Mouse (Mus musculus) hindbrain, embryonic 13.5 days (tissue): ENCODE measurements around the gene Olfr635. TPM values are rescaled to one million over a fixed set of nuclear protein-coding genes. Genes with fewer than 3 reads are reported as not detected.
"Not testable (repeated sequence)": the region's sequence is repeated elsewhere in the genome, so short reads cannot be mapped to it uniquely, and the experiment has no call there.

Experiments used
- ATAC-seq: fragments of 200-750 bp; cut with Nextera tagmentation; 2 replicates; pipeline ENCODE4 v1.8.0; 2017; ENCODE audit warnings: moderate TSS enrichment; ENCODE audit not compliant: low FRiP score
- H3K27ac ChIP-seq: fragments of 300-500 bp; sonication (generic); 2 replicates; pipeline ENCODE4 v1.5.1; 2015; ENCODE audit warnings: inconsistent platforms, mild to moderate bottlenecking, moderate library complexity
- H3K27me3 ChIP-seq: fragments of 300-500 bp; sonication (generic); 2 replicates; pipeline ENCODE4 v1.6.1; 2015; ENCODE audit warnings: mild to moderate bottlenecking, inconsistent platforms
- H3K36me3 ChIP-seq: fragments of 300-500 bp; sonication (generic); 2 replicates; pipeline ENCODE4 v1.6.1; 2015; ENCODE audit warnings: mild to moderate bottlenecking, inconsistent platforms
- H3K4me1 ChIP-seq: fragments of 300-500 bp; sonication (generic); replicated peaks from 2 replicates; pipeline ENCODE4 v1.6.1; 2015; ENCODE audit warnings: inconsistent platforms
- H3K4me2 ChIP-seq: fragments of 300-500 bp; sonication (generic); 2 replicates; pipeline ENCODE4 v1.6.1; 2015; ENCODE audit warnings: inconsistent platforms, mild to moderate bottlenecking, moderate library complexity
- H3K4me3 ChIP-seq: fragments of 300-500 bp; sonication (generic); 2 replicates; pipeline ENCODE4 v1.5.1; 2015; ENCODE audit warnings: mild to moderate bottlenecking, inconsistent platforms
- H3K9ac ChIP-seq: fragments of 300-500 bp; sonication (generic); 2 replicates; pipeline ENCODE4 v1.6.1; 2015; ENCODE audit warnings: mild to moderate bottlenecking, inconsistent platforms
- H3K9me3 ChIP-seq: fragments of 300-500 bp; sonication (generic); 2 replicates; pipeline ENCODE4 v1.6.1; 2016; ENCODE audit warnings: inconsistent platforms
- WGBS: fragments of 180-500 bp; shearing (Covaris S2); methylation state at CpG from one replicate; pipeline ENCODE4 v1.1.7; 2015; 5-methylcytosine and 5-hydroxymethylcytosine counted together
- polyA plus RNA-seq: library from polyadenylated mRNA; unstranded; fragments of >200 nt; fragmentation: Nextera tagmentation; extraction: Ambion mirVana; gene quantifications from 2 replicates; pipeline ENCODE4 v1.2.1, GENCODE M21; 2015

Gene Olfr635
- polyA plus RNA-seq, result not detected in 2 replicates

- Histone ChIP-seq H3K9ac (no peak within 1 kb of the TSS), H3K4me1 (no peaks in the 10 kb centered on the region), H3K4me2 (no peak within 1 kb of the TSS), H3K27ac (no peak within 1 kb of the TSS), H3K27me3 (no peaks in the 10 kb centered on the region), H3K36me3 (no peaks in the 10 kb centered on the region), H3K9me3 (no peaks in the 10 kb centered on the region), H3K4me3 (no peak within 1 kb of the TSS)
- 71% methylated on average over 1 of the region's 1 CpGs for WGBS
- ATAC-seq, result no peak
Observed at GRCm38 (mm10) chr7:103970852-103971251, at the start of gene Olfr635. Olfr635 (plus strand) TSS chr7:103971152.

GRCm38 (mm10) chr7:103928525-103928924 lies 42.4 kb upstream of the Olfr635 start, which contains the start of gene Olfr631:
Olfr631 (plus strand) TSS chr7:103928825.
- no peaks in the 10 kb centered on the region for H3K9me3 ChIP-seq
- no peaks in the 10 kb centered on the region for H3K4me1 ChIP-seq
- H3K9ac ChIP-seq, result no peak within 1 kb of the TSS
- no peak within 1 kb of the TSS for H3K27ac ChIP-seq
- no peaks in the 10 kb centered on the region for H3K27me3 ChIP-seq
- H3K36me3 ChIP-seq, result no peaks in the 10 kb centered on the region
- H3K4me2 ChIP-seq, result no peak within 1 kb of the TSS
- no peak within 1 kb of the TSS for H3K4me3 ChIP-seq
- no peak for ATAC-seq

- 83% methylated on average over 2 of the region's 2 CpGs for WGBS
- H3K4me1 ChIP-seq, result no peaks in the 10 kb centered on the region
- no peaks in the 10 kb centered on the region for H3K27me3 ChIP-seq
- no peak within 1 kb of the TSS for H3K4me2 ChIP-seq
- H3K27ac ChIP-seq, result no peak within 1 kb of the TSS
- H3K36me3 ChIP-seq, result no peaks in the 10 kb centered on the region
- no peak within 1 kb of the TSS for H3K9ac ChIP-seq
- H3K9me3 ChIP-seq, result no peaks in the 10 kb centered on the region
- ATAC-seq, result no peak
- no peak within 1 kb of the TSS for H3K4me3 ChIP-seq
Observed at GRCm38 (mm10) chr7:103934264-103934663, 36.7 kb upstream of the Olfr635 start, which contains the start of gene Olfr632. Olfr632 (plus strand) TSS chr7:103934347.

- H3K4me1 ChIP-seq, result no peaks in the 10 kb centered on the region
- WGBS, result 29% methylated on average over 2 of the region's 2 CpGs
- H3K36me3 ChIP-seq, result no peaks in the 10 kb centered on the region
- peak; percentile 39; the same call in 1 of the 2 replicates for ATAC-seq
- no peak overlapping the region for H3K27ac ChIP-seq
- H3K4me2 ChIP-seq, result no peak overlapping the region
- no peak overlapping the region for H3K4me3 ChIP-seq
- no peak overlapping the region for H3K9ac ChIP-seq
- no peaks in the 10 kb centered on the region for H3K27me3 ChIP-seq
- no peaks in the 10 kb centered on the region for H3K9me3 ChIP-seq
Observed at GRCm38 (mm10) chr7:103942730-103943129, 28.2 kb upstream of the Olfr635 start.

GRCm38 (mm10) chr7:103944137-103944536 lies 26.8 kb upstream of the Olfr635 start, which contains the start of gene Olfr633:
Olfr633 (plus strand) TSS chr7:103944437.
- H3K27ac ChIP-seq, result no peak within 1 kb of the TSS
- H3K9me3 ChIP-seq, result no peaks in the 10 kb centered on the region
- H3K9ac ChIP-seq, result no peak within 1 kb of the TSS
- ATAC-seq, result no peak
- H3K4me1 ChIP-seq, result no peaks in the 10 kb centered on the region
- H3K27me3 ChIP-seq, result no peaks in the 10 kb centered on the region
- no peak within 1 kb of the TSS for H3K4me3 ChIP-seq
- H3K4me2 ChIP-seq, result no peak within 1 kb of the TSS
- H3K36me3 ChIP-seq, result no peaks in the 10 kb centered on the region

GRCm38 (mm10) chr7:103966873-103967272 lies 4.1 kb upstream of the Olfr635 start:
- H3K9me3 ChIP-seq, H3K4me2 ChIP-seq, H3K27ac ChIP-seq, H3K27me3 ChIP-seq, ATAC-seq, H3K4me3 ChIP-seq, H3K36me3 ChIP-seq, H3K4me1 ChIP-seq, H3K9ac ChIP-seq: not testable (repeated sequence)
- 95% methylated on average over 22 of the region's 22 CpGs for WGBS

GRCm38 (mm10) chr7:103971782-103972181 lies 830 bp downstream of the Olfr635 start:
- Histone ChIP-seq H3K27me3 (no peaks in the 10 kb centered on the region), H3K4me2 (no peak overlapping the region), H3K4me3 (no peak overlapping the region), H3K36me3 (no peaks in the 10 kb centered on the region), H3K4me1 (no peaks in the 10 kb centered on the region), H3K27ac (no peak overlapping the region), H3K9ac (no peak overlapping the region), H3K9me3 (no peaks in the 10 kb centered on the region)
- no peak for ATAC-seq
- WGBS, result 77% methylated on average over 1 of the region's 1 CpGs

GRCm38 (mm10) chr7:103998446-103998845 lies 27.5 kb downstream of the Olfr635 start, which contains the start of gene Olfr638:
Olfr638 (plus strand) TSS chr7:103998746.
- Histone ChIP-seq H3K9ac (no peak within 1 kb of the TSS), H3K27me3 (no peaks in the 10 kb centered on the region), H3K9me3 (no peaks in the 10 kb centered on the region), H3K4me2 (no peak within 1 kb of the TSS), H3K36me3 (no peaks in the 10 kb centered on the region), H3K4me3 (no peak within 1 kb of the TSS), H3K27ac (no peak within 1 kb of the TSS), H3K4me1 (no peaks in the 10 kb centered on the region)
- no peak for ATAC-seq

GRCm38 (mm10) chr7:103999124-103999523 lies 28.2 kb downstream of the Olfr635 start:
- ATAC-seq, result no peak
- Histone ChIP-seq H3K4me2 (no peak overlapping the region), H3K27me3 (no peaks in the 10 kb centered on the region), H3K9ac (no peak overlapping the region), H3K4me1 (no peaks in the 10 kb centered on the region), H3K36me3 (no peaks in the 10 kb centered on the region), H3K9me3 (no peaks in the 10 kb centered on the region), H3K4me3 (no peak overlapping the region), H3K27ac (no peak overlapping the region)

- Histone ChIP-seq H3K27me3 (no peaks in the 10 kb centered on the region), H3K4me2 (no peak within 1 kb of the TSS), H3K36me3 (no peaks in the 10 kb centered on the region), H3K9me3 (no peaks in the 10 kb centered on the region), H3K9ac (no peak within 1 kb of the TSS), H3K27ac (no peak within 1 kb of the TSS), H3K4me1 (no peaks in the 10 kb centered on the region), H3K4me3 (no peak within 1 kb of the TSS)
- no peak for ATAC-seq
Observed at GRCm38 (mm10) chr7:104017203-104017602, 46.3 kb downstream of the Olfr635 start, which contains the start of gene Olfr639. Olfr639 (minus strand) TSS chr7:104017303.

- Histone ChIP-seq H3K27ac (no peak overlapping the region), H3K9ac (no peak overlapping the region), H3K4me1 (no peaks in the 10 kb centered on the region), H3K4me3 (no peak overlapping the region), H3K36me3 (no peaks in the 10 kb centered on the region), H3K9me3 (no peaks in the 10 kb centered on the region), H3K4me2 (no peak overlapping the region), H3K27me3 (no peaks in the 10 kb centered on the region)
- ATAC-seq, result no peak
- 97% methylated on average over 1 of the region's 1 CpGs for WGBS
Observed at GRCm38 (mm10) chr7:104018953-104019352, 48.0 kb downstream of the Olfr635 start.

GRCm38 (mm10) chr7:104021651-104022050 lies 50.7 kb downstream of the Olfr635 start:
- no peak overlapping the region for H3K27ac ChIP-seq
- no peak overlapping the region for H3K4me2 ChIP-seq
- WGBS, result 96% methylated on average over 6 of the region's 6 CpGs
- no peaks in the 10 kb centered on the region for H3K9me3 ChIP-seq
- no peak overlapping the region for H3K9ac ChIP-seq
- H3K4me3 ChIP-seq, result no peak overlapping the region
- no peak for ATAC-seq
- no peaks in the 10 kb centered on the region for H3K36me3 ChIP-seq
- H3K4me1 ChIP-seq, result no peaks in the 10 kb centered on the region
- H3K27me3 ChIP-seq, result no peaks in the 10 kb centered on the region

GRCm38 (mm10) chr7:104025473-104025872 lies 54.5 kb downstream of the Olfr635 start, which contains the start of gene Olfr640:
Olfr640 (minus strand) TSS chr7:104025573.
- Histone ChIP-seq H3K9ac (no peak within 1 kb of the TSS), H3K4me3 (no peak within 1 kb of the TSS), H3K36me3 (no peaks in the 10 kb centered on the region), H3K4me1 (no peaks in the 10 kb centered on the region), H3K4me2 (no peak within 1 kb of the TSS), H3K9me3 (no peaks in the 10 kb centered on the region), H3K27ac (no peak within 1 kb of the TSS), H3K27me3 (no peaks in the 10 kb centered on the region)
- ATAC-seq, result no peak
- 84% methylated on average over 6 of the region's 6 CpGs for WGBS
